Mouse (Mus musculus): ENCODE data around the gene Pole.

GRCm38 (mm10) chr5:110361465-110361864, 75.4 kb downstream of the Pole start:
- no peak for TF ChIP-seq CTCF (IDR thresholded peaks at IDR 0.05; ENCODE audit: insufficient read depth, low read length)
- no peak for TF ChIP-seq POLR2A (IDR thresholded peaks at IDR 0.05; ENCODE audit: borderline replicate concordance, extremely low read depth, low read depth, low read length)

All from lung, adult 2 months (tissue).